Mouse (Mus musculus): ENCODE results near the gene Prpf38b. TPM values are rescaled to one million over a fixed set of nuclear protein-coding genes. Genes with fewer than 3 reads are reported as not detected.

Prpf38b gene
- polyA plus RNA-seq (2012; fragmentation: generic; extraction: Trizol): 10 to 100 TPM in 1 of 2 experiments, 1 to 10 TPM in 1; 3.3 to 12.6 TPM

GRCm38 (mm10) chr3:108911548-108912413 lies at the start of gene Prpf38b:
TSS of gene Prpf38b (minus strand) at chr3:108911727.

GRCm38 (mm10) chr3:108940001-108940633 lies 28.6 kb upstream of the Prpf38b start, which contains the start of gene Gm9857:
TSS of gene Gm9857 (minus strand) at chr3:108940445.

GRCm38 (mm10) chr3:108939573-108939972 lies 28.0 kb upstream of the Prpf38b start, which contains the start of gene Henmt1:
TSS of gene Henmt1 (plus strand) at chr3:108939873.

GRCm38 (mm10) chr3:108889908-108890307 lies 21.6 kb downstream of the Prpf38b start, which contains the start of gene Fndc7:
TSS of gene Fndc7 (minus strand) at chr3:108890008.

Other genes with a start within 250 kb of the Prpf38b start
- gene Gpsm2, start 189.4 kb downstream of the Prpf38b start, polyA plus RNA-seq (2012; fragmentation: generic; extraction: Trizol): 10 to 100 TPM in 1 of 2 experiments, 1 to 10 TPM in 1; 2.5 to 35.1 TPM
- under 1 TPM; 0.02 to 0.35 TPM for gene Aknad1, start 172.1 kb downstream of the Prpf38b start, polyA plus RNA-seq (2012; fragmentation: generic; extraction: Trizol)
- gene Stxbp3, start 71.2 kb downstream of the Prpf38b start, polyA plus RNA-seq (2012; fragmentation: generic; extraction: Trizol): 1 to 10 TPM in 1 of 2 experiments, under 1 TPM in 1; 0.82 to 6.2 TPM
- under 1 TPM; 0.04 to 0.33 TPM for gene Fndc7, start 21.7 kb downstream of the Prpf38b start, polyA plus RNA-seq (2012; fragmentation: generic; extraction: Trizol)
- gene Henmt1, start 28.1 kb upstream of the Prpf38b start, polyA plus RNA-seq (2012; fragmentation: generic; extraction: Trizol): under 1 TPM; 0.04 to 0.08 TPM
- gene Gm9857, start 28.7 kb upstream of the Prpf38b start, polyA plus RNA-seq (2012; fragmentation: generic; extraction: Trizol): not detected
- gene Fam102b, start 115.9 kb upstream of the Prpf38b start, polyA plus RNA-seq (2012; fragmentation: generic; extraction: Trizol): 1 to 10 TPM in 1 of 2 experiments, under 1 TPM in 1; 0.33 to 7.6 TPM
- not detected for gene Slc25a54, start 168.7 kb upstream of the Prpf38b start, polyA plus RNA-seq (2012; fragmentation: generic; extraction: Trizol)
- gene Slc25a24, start 211.4 kb upstream of the Prpf38b start, polyA plus RNA-seq (2012; fragmentation: generic; extraction: Trizol): 10 to 100 TPM in 1 of 2 experiments, 1 to 10 TPM in 1; 2.3 to 13.9 TPM

Measured in C3H10T1/2 (cell line).